Mouse (Mus musculus): Measurements from ENCODE around the gene Pdgfc.

Gene Pdgfc

GRCm38 (mm10) chr3:81036151-81036553 is at the start of gene Pdgfc:
Gene Pdgfc, plus strand, starts transcription at chr3:81036416.
- DNase-seq (ENCODE audit: low spot score in 2 of 2): no peak

- DNase-seq (ENCODE audit: low spot score in 2 of 2): no peak
Measured at GRCm38 (mm10) chr3:81009245-81009644, 27.0 kb upstream of the Pdgfc start.

- no peak for DNase-seq (ENCODE audit: low spot score in 2 of 2)
Measured at GRCm38 (mm10) chr3:81009899-81010298, 26.3 kb upstream of the Pdgfc start.

GRCm38 (mm10) chr3:81017385-81018051 is 18.7 kb upstream of the Pdgfc start:
- no peak for DNase-seq (ENCODE audit: low spot score in 2 of 2)

- no peak for DNase-seq (ENCODE audit: low spot score in 2 of 2)
Measured at GRCm38 (mm10) chr3:81020064-81020463, 16.2 kb upstream of the Pdgfc start.

GRCm38 (mm10) chr3:81021783-81022182 is 14.4 kb upstream of the Pdgfc start:
- DNase-seq (ENCODE audit: low spot score in 2 of 2): no peak

GRCm38 (mm10) chr3:81022266-81022665 is 13.9 kb upstream of the Pdgfc start:
- DNase-seq (ENCODE audit: low spot score in 2 of 2): no peak

- DNase-seq (ENCODE audit: low spot score in 2 of 2): no peak
Measured at GRCm38 (mm10) chr3:81022845-81023244, 13.4 kb upstream of the Pdgfc start.

GRCm38 (mm10) chr3:81023568-81023967 is 12.6 kb upstream of the Pdgfc start:
- DNase-seq (ENCODE audit: low spot score in 2 of 2): no peak

- DNase-seq (ENCODE audit: low spot score in 2 of 2): no peak
Measured at GRCm38 (mm10) chr3:81025568-81026213, 10.5 kb upstream of the Pdgfc start.

- no peak for DNase-seq (ENCODE audit: low spot score in 2 of 2)
Measured at GRCm38 (mm10) chr3:81028361-81028760, 7.9 kb upstream of the Pdgfc start.

- no peak for DNase-seq (ENCODE audit: low spot score in 2 of 2)
Measured at GRCm38 (mm10) chr3:81029321-81029720, 6.9 kb upstream of the Pdgfc start.

- DNase-seq (ENCODE audit: low spot score in 2 of 2): no peak
Measured at GRCm38 (mm10) chr3:81029909-81030308, 6.3 kb upstream of the Pdgfc start.

GRCm38 (mm10) chr3:81030311-81030710 is 5.9 kb upstream of the Pdgfc start:
- DNase-seq (ENCODE audit: low spot score in 2 of 2): no peak

- DNase-seq (ENCODE audit: low spot score in 2 of 2): no peak
Measured at GRCm38 (mm10) chr3:81032014-81032413, 4.2 kb upstream of the Pdgfc start.

- DNase-seq (ENCODE audit: low spot score in 2 of 2): no peak
Measured at GRCm38 (mm10) chr3:81034336-81035102, 1.7 kb upstream of the Pdgfc start.

GRCm38 (mm10) chr3:81036554-81037311 is 517 bp downstream of the Pdgfc start:
- peak; percentile 34 to 62 for DNase-seq (ENCODE audit: low spot score in 2 of 2)

GRCm38 (mm10) chr3:81037312-81037859 is 1.2 kb downstream of the Pdgfc start:
- DNase-seq (ENCODE audit: low spot score in 2 of 2): peak in 1 of 2 experiments; percentile 47

- no peak for DNase-seq (ENCODE audit: low spot score in 2 of 2)
Measured at GRCm38 (mm10) chr3:81039131-81039653, 3.0 kb downstream of the Pdgfc start.

- no peak for DNase-seq (ENCODE audit: low spot score in 2 of 2)
Measured at GRCm38 (mm10) chr3:81044653-81045343, 8.6 kb downstream of the Pdgfc start.
